Mouse (Mus musculus): ENCODE measurements at regions not wholly inside any gene's neighbourhood (a gene's known extent, or its start where the extent isn't known, plus 50 kb on each side); places are given as distances from the start of the nearest gene placed in this dataset.

GRCm38 (mm10) chr5:101000436-101000835, 154.9 kb downstream of the Gpat3 start:
- no peak for DNase-seq (ENCODE audit: low spot score)

- no peak for DNase-seq (ENCODE audit: low spot score)
These were observed 146.9 kb downstream of the Gpat3 start for GRCm38 (mm10) chr5:100992365-100992764.

GRCm38 (mm10) chr5:100991626-100992025, 146.1 kb downstream of the Gpat3 start:
- no peak for DNase-seq (ENCODE audit: low spot score)

GRCm38 (mm10) chr5:100982573-100982936, 137.0 kb downstream of the Gpat3 start:
- no peak for DNase-seq (ENCODE audit: low spot score)

GRCm38 (mm10) chr5:100981849-100982572, 136.5 kb downstream of the Gpat3 start:
- no peak for DNase-seq (ENCODE audit: low spot score)

- no peak for DNase-seq (ENCODE audit: low spot score)
These were observed 131.2 kb downstream of the Gpat3 start for GRCm38 (mm10) chr5:100976736-100977135.

- DNase-seq (ENCODE audit: low spot score) = no peak
These were observed 105.7 kb downstream of the Gpat3 start for GRCm38 (mm10) chr5:100951210-100951609.
